Mouse (Mus musculus): ENCODE data around the gene Ctu1. TPM values are rescaled to one million over a fixed set of nuclear protein-coding genes. Genes with fewer than 3 reads are reported as not detected.

The Ctu1 gene
- polyA plus RNA-seq, 1 experiment: 3.6 TPM

- TF ChIP-seq POLR2A (IDR thresholded peaks at IDR 0.05; ENCODE audit: borderline replicate concordance, control insufficient read depth, low read depth, low read length) (no peak), CTCF (IDR thresholded peaks at IDR 0.05; ENCODE audit: control insufficient read depth, insufficient read depth, low read length) (no peak)
- H3K27ac ChIP-seq (ENCODE audit: control insufficient read depth, insufficient read depth, low read depth, low read length, poor library complexity): no peak within 1 kb of the TSS
- H3K4me3 ChIP-seq (replicated peaks; ENCODE audit: control insufficient read depth, low read depth, low read length): no peak within 1 kb of the TSS
- H3K4me1 ChIP-seq (ENCODE audit: control insufficient read depth, insufficient read depth, low read length): no peaks in the 10 kb centered on the region
These were observed 18.3 kb downstream of the Ctu1 start, which contains the start of gene Klk14 for GRCm38 (mm10) chr7:43690118-43690517. TSS of gene Klk14 (plus strand) at chr7:43690418.

- TF ChIP-seq POLR2A (IDR thresholded peaks at IDR 0.05; ENCODE audit: borderline replicate concordance, control insufficient read depth, low read depth, low read length) (no peak), CTCF (IDR thresholded peaks at IDR 0.05; ENCODE audit: control insufficient read depth, insufficient read depth, low read length) (no peak)
- Histone ChIP-seq H3K4me3 (replicated peaks; ENCODE audit: control insufficient read depth, low read depth, low read length) (no peak overlapping the region), H3K4me1 (ENCODE audit: control insufficient read depth, insufficient read depth, low read length) (no peaks in the 10 kb centered on the region), H3K27ac (ENCODE audit: control insufficient read depth, insufficient read depth, low read depth, low read length, poor library complexity) (no peak overlapping the region)
- 95% methylated on average over 3 of the region's 3 CpGs for WGBS
These were observed 38.2 kb downstream of the Ctu1 start for GRCm38 (mm10) chr7:43710031-43710430.

GRCm38 (mm10) chr7:43712267-43712666, 40.5 kb downstream of the Ctu1 start, which contains the start of gene Klk13:
TSS of gene Klk13 (plus strand) at chr7:43712567.
- no peak within 1 kb of the TSS for H3K4me3 ChIP-seq (replicated peaks; ENCODE audit: control insufficient read depth, low read depth, low read length)
- H3K27ac ChIP-seq (ENCODE audit: control insufficient read depth, insufficient read depth, low read depth, low read length, poor library complexity): no peak within 1 kb of the TSS
- WGBS: 52% methylated on average over 4 of the region's 4 CpGs
- no peak for TF ChIP-seq CTCF (IDR thresholded peaks at IDR 0.05; ENCODE audit: control insufficient read depth, insufficient read depth, low read length)
- TF ChIP-seq POLR2A (IDR thresholded peaks at IDR 0.05; ENCODE audit: borderline replicate concordance, control insufficient read depth, low read depth, low read length): no peak
- no peaks in the 10 kb centered on the region for H3K4me1 ChIP-seq (ENCODE audit: control insufficient read depth, insufficient read depth, low read length)

GRCm38 (mm10) chr7:43712917-43713316, 41.1 kb downstream of the Ctu1 start:
- 12% methylated on average over 9 of the region's 9 CpGs for WGBS
- no peak overlapping the region for H3K4me3 ChIP-seq (replicated peaks; ENCODE audit: control insufficient read depth, low read depth, low read length)
- TF ChIP-seq POLR2A (IDR thresholded peaks at IDR 0.05; ENCODE audit: borderline replicate concordance, control insufficient read depth, low read depth, low read length) (no peak), CTCF (IDR thresholded peaks at IDR 0.05; ENCODE audit: control insufficient read depth, insufficient read depth, low read length) (no peak)
- no peak overlapping the region for H3K27ac ChIP-seq (ENCODE audit: control insufficient read depth, insufficient read depth, low read depth, low read length, poor library complexity)
- H3K4me1 ChIP-seq (ENCODE audit: control insufficient read depth, insufficient read depth, low read length): no peaks in the 10 kb centered on the region

GRCm38 (mm10) chr7:43713741-43714351, 42.0 kb downstream of the Ctu1 start:
- 10% methylated on average over 19 of the region's 19 CpGs for WGBS
- Histone ChIP-seq H3K27ac (ENCODE audit: control insufficient read depth, insufficient read depth, low read depth, low read length, poor library complexity) (no peak overlapping the region), H3K4me3 (replicated peaks; ENCODE audit: control insufficient read depth, low read depth, low read length) (no peak overlapping the region), H3K4me1 (ENCODE audit: control insufficient read depth, insufficient read depth, low read length) (no peaks in the 10 kb centered on the region)
- no peak for TF ChIP-seq POLR2A (IDR thresholded peaks at IDR 0.05; ENCODE audit: borderline replicate concordance, control insufficient read depth, low read depth, low read length)
- TF ChIP-seq CTCF (IDR thresholded peaks at IDR 0.05; ENCODE audit: control insufficient read depth, insufficient read depth, low read length): no peak

Other genes starting within 250 kb of the Ctu1 start
- gene Lim2, start 244.3 kb upstream of the Ctu1 start, polyA plus RNA-seq (2011; ENCODE audit: insufficient read depth, insufficient read length, low replicate concordance, missing spikeins): 1.9 and 2.1 TPM in 2 replicates
- 18.5 and 43.6 TPM in 2 replicates for gene Nkg7, start 234.9 kb upstream of the Ctu1 start, polyA plus RNA-seq (2011; ENCODE audit: insufficient read depth, insufficient read length, low replicate concordance, missing spikeins)
- 2.0 and 4.7 TPM in 2 replicates for gene Cldnd2, start 231.2 kb upstream of the Ctu1 start, polyA plus RNA-seq (2011; ENCODE audit: insufficient read depth, insufficient read length, low replicate concordance, missing spikeins)
- gene Etfb, start 227.9 kb upstream of the Ctu1 start, polyA plus RNA-seq (2011; ENCODE audit: insufficient read depth, insufficient read length, low replicate concordance, missing spikeins): 149 and 240 TPM in 2 replicates
- gene Gm45233, start 227.9 kb upstream of the Ctu1 start, polyA plus RNA-seq (2011; ENCODE audit: insufficient read depth, insufficient read length, low replicate concordance, missing spikeins): not detected in 2 replicates
- gene Vsig10l, start 208.9 kb upstream of the Ctu1 start, polyA plus RNA-seq (2011; ENCODE audit: insufficient read depth, insufficient read length, low replicate concordance, missing spikeins): 1.9 and 5.7 TPM in 2 replicates
- not detected in 2 replicates for gene Iglon5, start 181.9 kb upstream of the Ctu1 start, polyA plus RNA-seq (2011; ENCODE audit: insufficient read depth, insufficient read length, low replicate concordance, missing spikeins)
- 0.85 TPM in 1 of 2 replicates, not detected in the other for gene 4931406B18Rik, start 166.1 kb upstream of the Ctu1 start, polyA plus RNA-seq (2011; ENCODE audit: insufficient read depth, insufficient read length, low replicate concordance, missing spikeins)
- 14.2 and 48.4 TPM in 2 replicates for gene Cd33, start 127.6 kb upstream of the Ctu1 start, polyA plus RNA-seq (2011; ENCODE audit: insufficient read depth, insufficient read length, low replicate concordance, missing spikeins)
- gene Zfp658, start 109.8 kb upstream of the Ctu1 start, polyA plus RNA-seq (2011; ENCODE audit: insufficient read depth, insufficient read length, low replicate concordance, missing spikeins): 1.3 and 2.9 TPM in 2 replicates
- gene Zfp719, start 92.4 kb upstream of the Ctu1 start, polyA plus RNA-seq (2011; ENCODE audit: insufficient read depth, insufficient read length, low replicate concordance, missing spikeins): 1.7 TPM in 2 replicates
- gene Zfp819, start 64.8 kb upstream of the Ctu1 start, polyA plus RNA-seq (2011; ENCODE audit: insufficient read depth, insufficient read length, low replicate concordance, missing spikeins): 1.6 TPM in 1 of 2 replicates, not detected in the other
- gene Ceacam18, start 37.3 kb upstream of the Ctu1 start, polyA plus RNA-seq (2011; ENCODE audit: insufficient read depth, insufficient read length, low replicate concordance, missing spikeins): not detected in 2 replicates
- 14.5 and 24.2 TPM in 2 replicates for gene Siglece, start 11.9 kb upstream of the Ctu1 start, polyA plus RNA-seq (2011; ENCODE audit: insufficient read depth, insufficient read length, low replicate concordance, missing spikeins)
- gene Klk14, start 18.4 kb downstream of the Ctu1 start, polyA plus RNA-seq (2011; ENCODE audit: insufficient read depth, insufficient read length, low replicate concordance, missing spikeins): not detected in 2 replicates
- gene Klk13, start 40.6 kb downstream of the Ctu1 start, polyA plus RNA-seq (2011; ENCODE audit: insufficient read depth, insufficient read length, low replicate concordance, missing spikeins): not detected in 2 replicates
- gene Klk12, start 96.9 kb downstream of the Ctu1 start, polyA plus RNA-seq (2011; ENCODE audit: insufficient read depth, insufficient read length, low replicate concordance, missing spikeins): not detected in 2 replicates
- gene Klk11, start 102.6 kb downstream of the Ctu1 start, polyA plus RNA-seq (2011; ENCODE audit: insufficient read depth, insufficient read length, low replicate concordance, missing spikeins): not detected in 2 replicates
- not detected in 2 replicates for gene Klk10, start 109.0 kb downstream of the Ctu1 start, polyA plus RNA-seq (2011; ENCODE audit: insufficient read depth, insufficient read length, low replicate concordance, missing spikeins)
- gene Klk9, start 119.9 kb downstream of the Ctu1 start, polyA plus RNA-seq (2011; ENCODE audit: insufficient read depth, insufficient read length, low replicate concordance, missing spikeins): not detected in 2 replicates
- 0.92 and 2.3 TPM in 2 replicates for gene Klk8, start 125.6 kb downstream of the Ctu1 start, polyA plus RNA-seq (2011; ENCODE audit: insufficient read depth, insufficient read length, low replicate concordance, missing spikeins)
- gene Klk7, start 139.3 kb downstream of the Ctu1 start, polyA plus RNA-seq (2011; ENCODE audit: insufficient read depth, insufficient read length, low replicate concordance, missing spikeins): not detected in 2 replicates
- not detected in 2 replicates for gene Klk6, start 152.5 kb downstream of the Ctu1 start, polyA plus RNA-seq (2011; ENCODE audit: insufficient read depth, insufficient read length, low replicate concordance, missing spikeins)
- gene Klk5, start 170.0 kb downstream of the Ctu1 start, polyA plus RNA-seq (2011; ENCODE audit: insufficient read depth, insufficient read length, low replicate concordance, missing spikeins): not detected in 2 replicates
- not detected in 2 replicates for gene Klk4, start 209.1 kb downstream of the Ctu1 start, polyA plus RNA-seq (2011; ENCODE audit: insufficient read depth, insufficient read length, low replicate concordance, missing spikeins)

Data from bone marrow, adult 2 months (tissue).